ENCODE assay signal across 10 mouse cellular contexts in genomic region chr2:26061018-26061666, GRCm38 (mm10). TPM values are rescaled to one million over a fixed set of nuclear protein-coding genes. Genes with fewer than 3 reads are reported as not detected.
DNase-seq lines count a peak whose midpoint lies in the region; ATAC-seq and TF ChIP-seq lines count a peak whose summit lies in the region.
"Had no signal": no experiment of that assay in that cellular context is flagged by ENCODE, and none has a peak within 500 bp of the region (broad histone marks: within the 10 kb centered on the region; RNA-seq: fewer than 3 reads in every experiment).

No protein-coding gene starts in this region.

- TF ChIP-seq CTCF in cerebellum, adult 2 months (IDR thresholded peaks at IDR 0.05; ENCODE audit: borderline replicate concordance, insufficient read depth, low read depth, low read length), result no peak
- TF ChIP-seq CTCF in left cerebral cortex, adult 2 months (IDR thresholded peaks at IDR 0.05), result no peak

- peak; percentile 57 for DNase-seq in cerebellum, adult 11-12 months
- peak; percentile 66 to 69 for DNase-seq in cerebellum, adult 2 months
- DNase-seq in left cerebral cortex, adult 2 months (ENCODE audit: extremely low spot score in 1 of 2, low spot score in 2 of 2), result peak; percentile 55 to 56
- DNase-seq in right cerebral cortex, adult 2 months (ENCODE audit: low spot score in 2 of 2), result peak; percentile 70 to 72
- DNase-seq in kidney, adult 8-10 months, result no peak
- DNase-seq in thymus, postnatal 10 days (ENCODE audit: low spot score in 2 of 2), result no peak
- DNase-seq in embryo, embryonic 10.5 days (ENCODE audit: low spot score), result no peak

- WGBS in cerebellum, adult 2 months, result 22% methylated on average over 21 of the region's 21 CpGs

- H3K4me1 ChIP-seq in cerebellum, adult 2 months (ENCODE audit: control insufficient read depth, insufficient read depth, low read length), result peaks cover 30% of the 10 kb centered on the region

- H3K27ac ChIP-seq in cerebellum, adult 2 months (ENCODE audit: insufficient read depth, low read length), result peak overlapping the region; percentile 63; the same call in 1 of the 2 replicates
- H3K27ac ChIP-seq in left cerebral cortex, adult 2 months, result no peak overlapping the region
- H3K27ac ChIP-seq: embryonic facial prominence, embryonic 15.5 days; hindbrain, embryonic 15.5 days had no signal

- intact Hi-C loops in left cerebral cortex, adult 2 months (cut with DNase I), result no loop called here

- TF ChIP-seq POLR2A in cerebellum, adult 2 months (IDR thresholded peaks at IDR 0.05; ENCODE audit: borderline replicate concordance, insufficient read depth, low read length), result no peak

- no peak overlapping the region for H3K4me3 ChIP-seq in cerebellum, adult 2 months (replicated peaks; ENCODE audit: insufficient read depth, low read depth, low read length)
- no peak overlapping the region for H3K4me3 ChIP-seq in left cerebral cortex, adult 2 months
- H3K4me3 ChIP-seq: embryonic facial prominence, embryonic 15.5 days; hindbrain, embryonic 15.5 days had no signal

- ATAC-seq in cerebellum, adult (ENCODE audit: insufficient number of reproducible peaks, low FRiP score, low TSS enrichment), result no peak

- no peaks in the 10 kb centered on the region for H3K27me3 ChIP-seq in cerebellum, adult 2 months (ENCODE audit: control insufficient read depth, insufficient read depth, low read length)
- H3K27me3 ChIP-seq: embryonic facial prominence, embryonic 15.5 days; hindbrain, embryonic 15.5 days had no signal

RNA-seq across cellular contexts. Expression of gene Ubac1, which starts 39.6 kb away (rescaled TPM):
- 92.2 and 101 TPM in 2 replicates for polyA plus RNA-seq in cerebellum, adult 2 months (2012; rRNA removed)
- 10 to 100 TPM; 58.3 to 62.7 TPM for total RNA-seq in left cerebral cortex, adult 2 months (2021)

Comparison
In these comparisons a context has a peak if more than half of its experiments do, and no peak if none do; other contexts are left out.
1. DNase-seq: peak in cerebellum, adult 11-12 months (single experiment), cerebellum, adult 2 months (2 of 2), left cerebral cortex, adult 2 months (2 of 2) and right cerebral cortex, adult 2 months (2 of 2); none in kidney, adult 8-10 months (0 of 2), thymus, postnatal 10 days (0 of 2) and embryo, embryonic 10.5 days (single experiment).